Mouse (Mus musculus) left cerebral cortex, adult 18-20 months (tissue): ENCODE measurements around the gene Dsn1. TPM values are rescaled to one million over a fixed set of nuclear protein-coding genes. Genes with fewer than 3 reads are reported as not detected.

Experiments
- DNase-seq, 2 experiments: peaks; one replicate each; pipeline ENCODE4 v3.0.0; 2021 to 2022; ENCODE audit warnings: low spot score in 2 of 2, mixed read lengths in 1 of 2
- total RNA-seq, 2 experiments: library from RNA; stranded (reverse); gene quantifications; 2 replicates each; pipeline ENCODE4 v1.2.3; 2021

The Dsn1 gene
- total RNA-seq, 2 experiments from 2014 or later, result 4.8 to 5.6 TPM

GRCm38 (mm10) chr2:157027106-157028008, 20.4 kb upstream of the Dsn1 start:
- DNase-seq, result peak; percentile 39 to 42

- no peak for DNase-seq
Measured at GRCm38 (mm10) chr2:157021156-157021555, 14.2 kb upstream of the Dsn1 start.

GRCm38 (mm10) chr2:157019228-157019627, 12.3 kb upstream of the Dsn1 start:
- no peak for DNase-seq

GRCm38 (mm10) chr2:157016529-157017270, 9.7 kb upstream of the Dsn1 start:
- DNase-seq, result no peak

GRCm38 (mm10) chr2:157012341-157012740, 5.4 kb upstream of the Dsn1 start:
- no peak for DNase-seq

GRCm38 (mm10) chr2:157010634-157011310, 3.8 kb upstream of the Dsn1 start:
- no peak for DNase-seq

GRCm38 (mm10) chr2:157010121-157010520, 3.2 kb upstream of the Dsn1 start:
- peak; percentile 13 to 32 for DNase-seq

GRCm38 (mm10) chr2:157008509-157008908, 1.6 kb upstream of the Dsn1 start:
- DNase-seq, result no peak

- DNase-seq, result no peak
Measured at GRCm38 (mm10) chr2:157007234-157007596, 261 bp upstream of the Dsn1 start.

- no peak for DNase-seq
Measured at GRCm38 (mm10) chr2:157002321-157002720, 4.6 kb downstream of the Dsn1 start.

GRCm38 (mm10) chr2:156998263-156998662, 8.7 kb downstream of the Dsn1 start:
- DNase-seq, result no peak

GRCm38 (mm10) chr2:156996576-156996975, 10.4 kb downstream of the Dsn1 start:
- DNase-seq, result peak; percentile 34 to 49

- DNase-seq, result peak; percentile 93 to 96
Measured at GRCm38 (mm10) chr2:156991470-156992319, 15.3 kb downstream of the Dsn1 start, which contains the start of gene Ndrg3. Gene Ndrg3, minus strand, starts transcription at chr2:156992056.

GRCm38 (mm10) chr2:156990727-156991431, 16.1 kb downstream of the Dsn1 start:
- DNase-seq, result peak in 1 of 2 experiments; percentile 39

- DNase-seq, result no peak
Measured at GRCm38 (mm10) chr2:156987316-156987715, 19.6 kb downstream of the Dsn1 start.

GRCm38 (mm10) chr2:156982864-156983263, 24.1 kb downstream of the Dsn1 start:
- no peak for DNase-seq

- no peak for DNase-seq
Measured at GRCm38 (mm10) chr2:156981291-156981690, 25.7 kb downstream of the Dsn1 start.

- DNase-seq, result no peak
Measured at GRCm38 (mm10) chr2:156980059-156980458, 26.9 kb downstream of the Dsn1 start.

GRCm38 (mm10) chr2:156976711-156977110, 30.2 kb downstream of the Dsn1 start:
- no peak for DNase-seq

- no peak for DNase-seq
Measured at GRCm38 (mm10) chr2:156974967-156975366, 32.0 kb downstream of the Dsn1 start.
